Mouse (Mus musculus) midbrain, embryonic 16.5 days (tissue): Measurements from ENCODE around the gene Ldlrad3. TPM values are rescaled to one million over a fixed set of nuclear protein-coding genes. Genes with fewer than 3 reads are reported as not detected.
A peak's percentile ranks its signal among the peaks of the same experiment; 100 is the strongest.

Experiments
- ATAC-seq: fragments of 200-750 bp; cut with Nextera tagmentation; 2 replicates; pipeline ENCODE4 v1.8.0; 2017; ENCODE audit warnings: moderate TSS enrichment
- H3K27ac ChIP-seq: fragments of 300-500 bp; sonication (generic); 2 replicates; pipeline ENCODE4 v1.5.1; 2014; ENCODE audit warnings: mild to moderate bottlenecking, low read length, mixed read lengths
- H3K27me3 ChIP-seq: fragments of 300-500 bp; sonication (generic); 2 replicates; pipeline ENCODE4 v1.6.1; 2014; ENCODE audit warnings: low read depth, low read length, mixed read lengths; ENCODE audit not compliant: control insufficient read depth, insufficient read depth
- H3K36me3 ChIP-seq: fragments of 300-500 bp; sonication (generic); 2 replicates; pipeline ENCODE4 v1.6.1; 2014; ENCODE audit warnings: mild to moderate bottlenecking, low read length, moderate library complexity, mixed read lengths; ENCODE audit not compliant: control insufficient read depth, insufficient read depth
- H3K4me1 ChIP-seq: fragments of 300-500 bp; sonication (generic); 2 replicates; pipeline ENCODE4 v1.6.1; 2014; ENCODE audit warnings: mild to moderate bottlenecking, low read length, mixed read lengths; ENCODE audit not compliant: control insufficient read depth, insufficient read depth
- H3K4me2 ChIP-seq: fragments of 300-500 bp; sonication (generic); 2 replicates; pipeline ENCODE4 v1.6.1; 2014; ENCODE audit warnings: mild to moderate bottlenecking, low read length, mixed read lengths
- H3K4me3 ChIP-seq: fragments of 300-500 bp; sonication (generic); 2 replicates; pipeline ENCODE4 v1.5.1; 2014; ENCODE audit warnings: low read depth, mild to moderate bottlenecking, low read length, moderate library complexity, mixed read lengths
- H3K9ac ChIP-seq: fragments of 300-500 bp; sonication (generic); 2 replicates; pipeline ENCODE4 v1.6.1; 2014; ENCODE audit warnings: low read depth, low read length, mixed read lengths
- H3K9me3 ChIP-seq: fragments of 300-500 bp; sonication (generic); replicated peaks from 2 replicates; pipeline ENCODE4 v1.6.1; 2014; ENCODE audit warnings: mild to moderate bottlenecking, low read length, mixed read lengths; ENCODE audit not compliant: control insufficient read depth, poor library complexity, severe bottlenecking
- WGBS: fragments of 180-500 bp; shearing (Covaris S2); extraction: QIAGEN DNeasy Blood & Tissue Kit; methylation state at CpG from one replicate; pipeline ENCODE4 v1.1.7; 2014; 5-methylcytosine and 5-hydroxymethylcytosine counted together
- polyA plus RNA-seq: library from polyadenylated mRNA; unstranded; fragments of >200 nt; fragmentation: Nextera tagmentation; extraction: Ambion mirVana; gene quantifications from 2 replicates; pipeline ENCODE4 v1.2.1, GENCODE M21; 2015

Ldlrad3 gene
- polyA plus RNA-seq, 1 experiment from 2014 or later, result 26.6 TPM

DNA sequence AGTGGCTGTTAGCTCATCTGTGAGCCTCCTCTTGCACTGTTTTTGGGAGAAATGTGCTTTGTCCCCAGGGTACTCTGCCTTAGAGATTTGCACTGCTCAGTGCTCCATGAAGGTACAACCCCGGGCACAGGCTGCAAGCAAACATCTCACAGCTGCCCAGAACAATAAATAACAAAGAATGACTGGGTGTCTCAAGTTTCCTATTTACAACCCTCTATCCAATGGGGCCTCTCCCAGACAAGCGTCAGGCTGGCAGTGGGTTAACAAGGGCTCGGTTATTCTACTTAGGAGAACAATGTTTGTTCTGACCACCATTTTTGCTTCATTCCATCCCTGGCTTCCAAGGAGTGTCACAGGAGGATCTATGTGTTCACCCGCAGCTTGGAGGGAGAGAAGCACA lies 25.9 kb upstream of the Ldlrad3 start:
- Histone ChIP-seq H3K27me3 (no peaks in the 10 kb centered on the region), H3K4me3 (no peak overlapping the region), H3K9ac (no peak overlapping the region), H3K27ac (no peak overlapping the region), H3K36me3 (no peaks in the 10 kb centered on the region), H3K9me3 (no peaks in the 10 kb centered on the region), H3K4me1 (peaks cover 3% of the 10 kb centered on the region; the same call in 1 of the 2 replicates), H3K4me2 (no peak overlapping the region)
- WGBS, result 23% methylated on average over 4 of the region's 4 CpGs
- ATAC-seq, result no peak

DNA sequence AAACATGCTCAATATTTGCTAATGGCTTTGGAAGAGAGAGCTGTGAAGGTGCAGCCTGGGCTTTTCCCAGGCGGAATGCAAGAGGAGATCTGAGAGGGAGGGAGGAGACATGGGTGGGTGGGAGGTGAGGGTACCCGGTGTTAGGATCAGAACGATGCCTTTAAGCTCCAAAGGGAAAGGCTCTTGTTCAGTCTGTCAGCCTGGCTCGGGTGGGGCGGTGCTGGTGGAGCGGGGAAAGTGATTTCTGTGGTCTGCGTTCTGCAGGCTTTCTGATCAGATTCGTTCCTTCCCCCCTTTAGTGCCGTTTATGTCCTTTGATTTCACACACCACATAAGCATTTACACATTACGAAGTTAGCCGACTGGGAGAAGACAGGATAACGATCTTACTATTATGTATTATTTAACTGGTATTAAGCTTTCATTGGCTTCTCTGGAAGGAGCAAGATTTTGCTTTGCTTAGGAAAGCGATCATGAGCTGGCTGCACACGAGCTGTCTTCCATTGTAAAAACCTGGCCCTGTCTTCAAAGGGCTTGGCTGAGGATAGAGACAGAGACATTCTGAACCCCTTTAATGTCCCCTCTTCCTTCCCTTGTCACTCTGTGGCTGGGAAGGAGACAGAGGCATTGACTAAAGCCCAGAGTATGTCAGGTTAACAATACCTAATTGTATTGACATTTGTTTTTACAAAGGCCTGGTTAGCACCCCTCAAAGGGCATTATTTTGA lies 19.7 kb upstream of the Ldlrad3 start:
- Histone ChIP-seq H3K27me3 (no peaks in the 10 kb centered on the region), H3K9ac (peak overlapping the region; percentile 53; the same call in 1 of the 2 replicates), H3K4me1 (peaks cover 23% of the 10 kb centered on the region), H3K4me2 (peak overlapping the region; percentile 49), H3K9me3 (no peaks in the 10 kb centered on the region), H3K27ac (peak overlapping the region; percentile 57), H3K36me3 (no peaks in the 10 kb centered on the region), H3K4me3 (peak overlapping the region; percentile 14)
- 2% methylated on average over 14 of the region's 14 CpGs for WGBS
- ATAC-seq, result peak; percentile 64; the same call in 1 of the 2 replicates

DNA sequence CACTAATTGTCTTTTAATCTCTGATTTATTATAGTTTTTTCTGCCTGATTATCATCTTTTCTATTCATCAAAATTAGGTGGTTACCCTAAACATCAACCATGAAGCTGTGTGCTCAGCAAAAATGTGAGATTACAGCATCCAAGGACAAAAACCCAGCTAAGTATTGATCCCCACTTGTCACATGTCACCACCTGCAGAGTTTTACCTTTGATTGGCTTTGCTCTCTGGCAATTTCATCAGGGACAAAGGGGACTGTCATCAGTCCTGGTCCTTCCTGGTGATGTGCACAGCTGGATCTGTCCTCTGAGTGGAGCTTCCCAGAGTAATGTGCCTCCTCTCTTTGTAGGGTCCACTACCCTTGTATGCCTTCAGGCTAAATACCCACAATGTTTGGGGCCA lies 17.3 kb upstream of the Ldlrad3 start:
- Histone ChIP-seq H3K9ac (no peak overlapping the region), H3K4me3 (no peak overlapping the region), H3K36me3 (no peaks in the 10 kb centered on the region), H3K4me1 (peaks cover 23% of the 10 kb centered on the region), H3K27me3 (no peaks in the 10 kb centered on the region), H3K4me2 (no peak overlapping the region), H3K9me3 (no peaks in the 10 kb centered on the region), H3K27ac (no peak overlapping the region)
- ATAC-seq, result no peak

DNA sequence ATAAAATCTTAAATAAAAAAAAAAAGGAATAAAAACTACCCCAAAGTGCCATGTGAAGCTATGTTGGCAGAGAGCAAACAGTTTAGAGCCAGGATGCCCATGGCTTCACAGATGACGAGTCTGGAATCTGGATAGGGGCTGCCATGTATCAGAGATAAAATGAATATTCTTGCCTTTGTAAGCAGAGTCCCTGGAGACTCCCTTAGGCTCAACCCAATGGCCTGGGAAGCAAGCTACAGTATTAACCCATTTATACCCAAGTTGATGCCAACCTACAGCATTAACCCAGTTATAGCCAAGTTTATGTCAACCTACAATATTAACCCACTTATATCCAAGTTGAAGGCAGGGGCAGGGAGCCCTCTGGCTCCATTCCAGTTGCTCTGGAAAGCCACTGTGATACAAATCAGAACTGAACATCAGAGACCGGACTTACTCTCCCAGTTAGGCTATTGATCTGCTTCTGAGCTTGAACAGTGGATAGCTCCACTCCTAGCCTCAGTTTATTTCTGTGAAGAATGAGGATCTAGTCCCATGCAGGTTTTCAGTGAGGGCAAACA lies 16.1 kb upstream of the Ldlrad3 start:
- H3K27me3 ChIP-seq, result no peaks in the 10 kb centered on the region
- no peak overlapping the region for H3K9ac ChIP-seq
- H3K4me2 ChIP-seq, result no peak overlapping the region
- no peak overlapping the region for H3K4me3 ChIP-seq
- WGBS, result 58% methylated on average over 2 of the region's 2 CpGs
- no peaks in the 10 kb centered on the region for H3K9me3 ChIP-seq
- H3K4me1 ChIP-seq, result peaks cover 23% of the 10 kb centered on the region
- ATAC-seq, result no peak
- H3K27ac ChIP-seq, result no peak overlapping the region
- H3K36me3 ChIP-seq, result no peaks in the 10 kb centered on the region

DNA sequence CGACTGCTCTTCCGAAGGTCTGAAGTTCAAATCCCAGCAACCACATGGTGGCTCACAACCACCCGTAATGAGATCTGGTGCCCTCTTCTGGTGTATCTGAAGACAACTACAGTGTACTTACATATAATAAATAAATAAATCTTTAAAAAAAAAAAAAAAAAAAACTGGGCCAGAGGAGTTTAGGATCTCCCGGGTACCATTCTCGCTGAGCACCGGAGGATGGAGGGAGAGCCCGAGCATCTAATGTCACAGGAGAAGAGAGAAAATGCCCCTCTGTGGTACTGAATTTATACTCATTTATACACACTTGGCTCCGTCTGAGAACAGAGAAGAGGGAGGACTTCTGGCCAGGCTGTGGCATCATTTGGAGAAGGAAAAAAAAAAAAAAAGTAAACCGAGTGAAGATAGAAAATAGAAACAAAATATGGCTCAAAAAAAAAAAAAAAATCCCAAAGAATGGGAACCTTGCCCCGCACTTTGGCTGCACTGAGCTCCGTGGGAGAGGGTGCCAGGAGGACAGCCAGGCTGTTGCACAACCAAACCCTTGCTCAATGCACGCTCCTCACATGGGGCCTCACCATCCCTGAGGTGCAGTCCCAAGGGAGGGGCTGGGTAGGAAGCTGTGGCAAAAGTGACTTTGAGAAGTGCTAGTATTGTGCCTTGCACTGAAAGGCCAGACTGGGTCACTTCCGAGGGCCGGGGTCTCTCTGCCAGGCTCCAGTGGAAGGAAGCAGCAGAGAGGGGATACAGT lies 15.2 kb upstream of the Ldlrad3 start:
- Histone ChIP-seq H3K4me1 (peaks cover 15% of the 10 kb centered on the region), H3K9me3 (no peaks in the 10 kb centered on the region), H3K4me2 (no peak overlapping the region), H3K9ac (no peak overlapping the region), H3K27me3 (no peaks in the 10 kb centered on the region), H3K36me3 (no peaks in the 10 kb centered on the region), H3K27ac (no peak overlapping the region), H3K4me3 (no peak overlapping the region)
- 76% methylated on average over 11 of the region's 14 CpGs for WGBS
- ATAC-seq, result no peak

DNA sequence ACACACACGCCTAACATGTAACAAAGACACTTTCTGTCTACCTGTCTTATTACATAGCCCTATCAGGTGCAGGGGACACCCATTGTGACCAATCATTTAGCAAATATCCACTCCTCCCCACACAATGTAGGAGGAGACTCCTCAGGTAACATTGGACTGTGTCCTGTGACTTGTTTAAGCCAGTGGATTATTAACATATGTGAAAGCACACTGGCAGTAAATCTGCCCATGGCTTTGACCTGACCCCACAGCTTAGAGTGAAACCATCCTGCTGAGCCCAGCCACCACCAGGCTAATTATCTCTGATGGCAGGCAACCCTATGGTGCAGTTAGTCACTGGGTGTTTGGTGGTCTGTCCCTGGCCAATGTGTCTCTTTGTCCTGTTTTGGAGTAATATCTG lies 11.1 kb upstream of the Ldlrad3 start:
- 91% methylated on average over 1 of the region's 1 CpGs for WGBS
- Histone ChIP-seq H3K4me3 (no peak overlapping the region), H3K4me1 (0 out of 2 replicates have a peak, but pooled peaks cover 2% of the 10 kb centered on the region), H3K4me2 (no peak overlapping the region), H3K36me3 (no peaks in the 10 kb centered on the region), H3K27ac (no peak overlapping the region), H3K9ac (no peak overlapping the region), H3K9me3 (no peaks in the 10 kb centered on the region), H3K27me3 (no peaks in the 10 kb centered on the region)
- ATAC-seq, result no peak

DNA sequence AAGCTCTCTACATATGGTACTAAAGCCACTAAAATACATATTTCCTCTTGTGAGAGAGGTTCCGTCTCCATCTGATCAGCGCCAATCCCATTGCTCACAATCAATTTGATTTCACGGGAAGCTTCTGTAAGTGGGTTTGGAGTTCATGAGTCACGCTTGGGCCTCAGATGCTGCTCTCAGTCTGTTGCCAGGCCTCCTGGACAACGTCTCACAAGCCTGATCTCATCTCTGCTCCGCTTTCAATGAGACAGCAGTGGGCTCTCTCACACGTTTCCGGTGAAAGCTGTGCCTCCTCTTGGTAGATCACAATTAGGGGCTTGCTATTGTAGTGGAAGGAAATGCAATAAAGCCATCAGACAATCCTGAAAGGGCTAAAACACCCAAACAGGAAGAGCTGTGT lies 10.5 kb upstream of the Ldlrad3 start:
- Histone ChIP-seq H3K36me3 (no peaks in the 10 kb centered on the region), H3K27ac (no peak overlapping the region), H3K27me3 (no peaks in the 10 kb centered on the region), H3K4me2 (no peak overlapping the region), H3K4me1 (0 out of 2 replicates have a peak, but pooled peaks cover under 1% of the 10 kb centered on the region), H3K9me3 (no peaks in the 10 kb centered on the region), H3K4me3 (no peak overlapping the region), H3K9ac (no peak overlapping the region)
- ATAC-seq, result no peak
- 49% methylated on average over 8 of the region's 8 CpGs for WGBS

DNA sequence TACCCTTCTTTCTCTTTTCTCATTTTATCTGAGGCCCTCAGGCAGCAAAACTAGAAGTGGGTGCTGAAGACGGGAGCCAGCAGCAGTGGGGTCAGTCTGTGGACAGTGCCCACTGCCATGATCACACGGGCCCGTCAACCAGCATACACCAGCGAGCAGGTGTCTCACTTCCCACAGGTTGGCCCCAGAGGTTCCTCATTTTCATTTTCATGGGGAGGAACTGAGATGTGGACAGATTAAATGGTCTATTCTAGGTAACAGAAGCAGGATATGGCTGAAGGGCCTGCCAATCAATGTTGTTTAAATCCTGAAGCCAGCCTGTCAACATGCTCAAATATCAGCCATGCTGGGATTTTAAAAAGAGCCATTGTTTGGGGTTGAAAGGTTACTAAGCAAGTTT lies 9.3 kb upstream of the Ldlrad3 start:
- H3K27me3 ChIP-seq, result no peaks in the 10 kb centered on the region
- no peak for ATAC-seq
- H3K4me1 ChIP-seq, result no peaks in the 10 kb centered on the region
- WGBS, result 83% methylated on average over 4 of the region's 4 CpGs
- no peaks in the 10 kb centered on the region for H3K9me3 ChIP-seq
- H3K4me3 ChIP-seq, result no peak overlapping the region
- no peak overlapping the region for H3K4me2 ChIP-seq
- no peak overlapping the region for H3K27ac ChIP-seq
- H3K36me3 ChIP-seq, result no peaks in the 10 kb centered on the region
- no peak overlapping the region for H3K9ac ChIP-seq

DNA sequence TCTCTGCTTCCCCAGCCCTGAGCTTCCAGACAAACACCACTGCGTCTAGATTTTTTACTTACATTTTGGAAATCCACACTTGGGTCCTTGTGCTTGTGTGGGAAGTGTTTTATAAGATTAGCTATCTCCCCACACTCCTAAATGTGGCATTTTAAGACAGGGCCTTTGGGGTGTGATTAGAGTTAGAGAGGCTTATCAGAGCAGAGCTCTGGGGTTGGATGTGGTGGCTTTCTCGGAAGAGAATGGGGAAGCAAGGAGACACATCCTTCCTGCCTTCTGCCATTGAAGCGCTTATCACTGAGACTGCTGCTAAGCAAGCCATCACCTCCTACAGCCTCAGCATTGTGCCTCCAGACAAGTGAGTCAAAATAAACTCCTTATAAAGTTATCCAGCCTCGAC lies 8.1 kb upstream of the Ldlrad3 start:
- Histone ChIP-seq H3K9ac (no peak overlapping the region), H3K4me3 (no peak overlapping the region), H3K4me1 (no peaks in the 10 kb centered on the region), H3K27me3 (no peaks in the 10 kb centered on the region), H3K4me2 (no peak overlapping the region), H3K9me3 (no peaks in the 10 kb centered on the region), H3K36me3 (no peaks in the 10 kb centered on the region), H3K27ac (no peak overlapping the region)
- ATAC-seq, result no peak
- WGBS, result 80% methylated on average over 4 of the region's 4 CpGs
